Comparison of ENCODE assay signal across 28 mouse cellular contexts in the genomic region with DNA sequence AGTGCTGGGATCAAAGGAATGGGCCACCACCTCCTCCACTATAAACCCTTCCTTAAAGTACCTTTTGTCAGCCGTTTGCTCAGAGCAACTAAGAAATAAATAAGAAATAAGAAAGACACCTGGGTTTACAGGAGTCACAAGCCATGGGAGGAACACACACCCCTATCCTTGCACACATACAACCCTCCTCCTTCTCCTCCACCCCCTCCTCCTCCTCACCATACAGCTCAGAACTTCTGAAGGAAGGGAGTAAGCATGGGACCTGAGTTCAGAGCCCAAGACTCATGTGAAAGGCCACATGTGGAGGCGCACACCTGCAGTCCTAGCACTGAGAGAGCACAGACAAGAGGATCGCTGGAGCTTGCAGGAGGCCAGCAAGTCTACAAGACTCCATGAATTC. TPM values are rescaled to one million over a fixed set of nuclear protein-coding genes. Genes with fewer than 3 reads are reported as not detected.
A peak's percentile ranks its signal among the peaks of the same experiment; 100 is the strongest.
DNase-seq lines count a peak whose midpoint lies in the region; ATAC-seq and TF ChIP-seq lines count a peak whose summit lies in the region.
"Had no signal": no experiment of that assay in that cellular context is flagged by ENCODE, and none has a peak within 500 bp of the region (broad histone marks: within the 10 kb centered on the region; RNA-seq: fewer than 3 reads in every experiment).

No protein-coding gene starts in this region.

- WGBS in heart, embryonic 10.5 days, result 71% methylated on average over 3 of the region's 3 CpGs
- 67% methylated on average over 3 of the region's 3 CpGs for WGBS in stomach, embryonic 15.5 days
- WGBS in stomach, postnatal 0 days, result 79% methylated on average over 3 of the region's 3 CpGs
- WGBS in liver, embryonic 14.5 days (ENCODE audit: insufficient replicate concordance), result 26% methylated on average over 3 of the region's 3 CpGs
- 80% methylated on average over 3 of the region's 3 CpGs for WGBS in hindbrain, embryonic 10.5 days

- no peak for TF ChIP-seq CTCF in stomach, postnatal 0 days (IDR thresholded peaks at IDR 0.05; ENCODE audit: low read depth)
- TF ChIP-seq CTCF in liver, embryonic 14.5 days (IDR thresholded peaks at IDR 0.05; ENCODE audit: low read depth), result no peak

- H3K4me3 ChIP-seq in heart, embryonic 10.5 days, result no peak overlapping the region
- 0 out of 2 replicates have a peak overlapping the region, but pooled peaks have one; percentile 5 for H3K4me3 ChIP-seq in stomach, embryonic 15.5 days (replicated peaks)
- no peak overlapping the region for H3K4me3 ChIP-seq in stomach, postnatal 0 days (ENCODE audit: low read depth, low read length)
- H3K4me3 ChIP-seq in liver, embryonic 14.5 days (ENCODE audit: insufficient read depth in 1 of 2, low read depth in 2 of 2, low read length in 2 of 2), result peak overlapping the region; percentile 89
- no peak overlapping the region for H3K4me3 ChIP-seq in hindbrain, embryonic 10.5 days
- H3K4me3 ChIP-seq: embryonic facial prominence, embryonic 15.5 days; limb, embryonic 15.5 days; midbrain, embryonic 15.5 days had no signal

- TF ChIP-seq EP300 in stomach, postnatal 0 days (optimal IDR thresholded peaks at IDR 0.05), result no peak
- TF ChIP-seq EP300 in liver, embryonic 14.5 days (IDR thresholded peaks at IDR 0.05; ENCODE audit: low read depth), result no peak

- no peaks in the 10 kb centered on the region for H3K9me3 ChIP-seq in heart, embryonic 10.5 days
- no peaks in the 10 kb centered on the region for H3K9me3 ChIP-seq in stomach, embryonic 15.5 days
- no peaks in the 10 kb centered on the region for H3K9me3 ChIP-seq in stomach, postnatal 0 days (ENCODE audit: control insufficient read depth, low read length)
- H3K9me3 ChIP-seq in liver, embryonic 14.5 days (ENCODE audit: control insufficient read depth, low read length), result peaks cover 2% of the 10 kb centered on the region
- peaks cover 4% of the 10 kb centered on the region; the same call in 1 of the 2 replicates for H3K9me3 ChIP-seq in hindbrain, embryonic 10.5 days
- H3K9me3 ChIP-seq: limb, embryonic 15.5 days; midbrain, embryonic 15.5 days had no signal

- peak overlapping the region; percentile 42; the same call in 1 of the 2 replicates for H3K27ac ChIP-seq in heart, embryonic 10.5 days
- H3K27ac ChIP-seq in stomach, embryonic 15.5 days, result no peak overlapping the region
- H3K27ac ChIP-seq in stomach, postnatal 0 days (replicated peaks), result no peak overlapping the region
- peak overlapping the region; percentile 95 for H3K27ac ChIP-seq in liver, embryonic 14.5 days
- H3K27ac ChIP-seq in hindbrain, embryonic 10.5 days, result no peak overlapping the region
- H3K27ac ChIP-seq: embryonic facial prominence, embryonic 15.5 days; kidney, postnatal 0 days; limb, embryonic 15.5 days; midbrain, embryonic 15.5 days had no signal

- no peaks in the 10 kb centered on the region for H3K4me1 ChIP-seq in heart, embryonic 10.5 days
- H3K4me1 ChIP-seq in stomach, embryonic 15.5 days, result no peaks in the 10 kb centered on the region
- no peaks in the 10 kb centered on the region for H3K4me1 ChIP-seq in stomach, postnatal 0 days (replicated peaks; ENCODE audit: control insufficient read depth, insufficient read depth)
- H3K4me1 ChIP-seq in liver, embryonic 14.5 days (replicated peaks; ENCODE audit: control insufficient read depth in 2 of 2, insufficient read depth in 2 of 2, low read length in 1 of 2), result peaks cover 21 to 29% of the 10 kb centered on the region in 2 experiments
- no peaks in the 10 kb centered on the region for H3K4me1 ChIP-seq in hindbrain, embryonic 10.5 days (replicated peaks)
- H3K4me1 ChIP-seq: embryonic facial prominence, embryonic 15.5 days; limb, embryonic 15.5 days; midbrain, embryonic 15.5 days had no signal

- no peak overlapping the region for H3K9ac ChIP-seq in stomach, embryonic 15.5 days
- no peak overlapping the region for H3K9ac ChIP-seq in stomach, postnatal 0 days (ENCODE audit: low read length)
- peak overlapping the region; percentile 100 for H3K9ac ChIP-seq in liver, embryonic 14.5 days (replicated peaks)
- H3K9ac ChIP-seq: embryonic facial prominence, embryonic 15.5 days; limb, embryonic 15.5 days; midbrain, embryonic 15.5 days had no signal

- H3K4me2 ChIP-seq in stomach, embryonic 15.5 days, result no peak overlapping the region
- no peak overlapping the region for H3K4me2 ChIP-seq in stomach, postnatal 0 days (replicated peaks; ENCODE audit: low read depth)
- H3K4me2 ChIP-seq in liver, embryonic 14.5 days (ENCODE audit: low read depth), result peak overlapping the region; percentile 82
- H3K4me2 ChIP-seq: embryonic facial prominence, embryonic 15.5 days; limb, embryonic 15.5 days; midbrain, embryonic 15.5 days had no signal

- DNase-seq in heart, embryonic 10.5 days (ENCODE audit: low spot score), result no peak
- DNase-seq in heart, postnatal 4 days, result no peak
- no peak for DNase-seq in stomach, postnatal 0 days (ENCODE audit: low spot score)
- no peak for DNase-seq in liver, embryonic 14.5 days (ENCODE audit: low read depth in 3 of 3, low spot score in 3 of 3)
- no peak for DNase-seq in cerebellum, adult 9-11 months
- no peak for DNase-seq in hindbrain, embryonic 10.5 days (ENCODE audit: low spot score)
- DNase-seq in embryo, embryonic 10 days (ENCODE audit: low spot score), result no peak
- DNase-seq: adrenal gland, postnatal 14 days; cerebellum, adult 11-12 months; cerebellum, postnatal 25 days; gastrocnemius, postnatal 25 days; kidney, adult 18-20 months; thymus, adult 18-20 months; thymus, postnatal 4 days had no signal

- H3K36me3 ChIP-seq in heart, embryonic 10.5 days, result no peaks in the 10 kb centered on the region
- H3K36me3 ChIP-seq in stomach, embryonic 15.5 days, result no peaks in the 10 kb centered on the region
- no peaks in the 10 kb centered on the region for H3K36me3 ChIP-seq in stomach, postnatal 0 days (ENCODE audit: control insufficient read depth, insufficient read depth, low read length)
- H3K36me3 ChIP-seq in liver, embryonic 14.5 days (replicated peaks; ENCODE audit: control insufficient read depth, insufficient read depth, low read depth), result peaks cover 3% of the 10 kb centered on the region; the same call in 1 of the 2 replicates
- no peaks in the 10 kb centered on the region for H3K36me3 ChIP-seq in hindbrain, embryonic 10.5 days
- H3K36me3 ChIP-seq: embryonic facial prominence, embryonic 15.5 days; limb, embryonic 15.5 days; midbrain, embryonic 15.5 days had no signal

- ATAC-seq in stomach, embryonic 15.5 days (ENCODE audit: insufficient read depth, low FRiP score, low read depth), result no peak
- no peak for ATAC-seq in stomach, postnatal 0 days (ENCODE audit: low FRiP score, low TSS enrichment)
- peak; percentile 50 for ATAC-seq in liver, embryonic 14.5 days (ENCODE audit: insufficient read depth)
- ATAC-seq: CD4-positive, CD25-positive, alpha-beta regulatory T cell, adult 4 months; forebrain, embryonic 14.5 days; midbrain, embryonic 15.5 days had no signal

- peaks cover 30% of the 10 kb centered on the region for H3K27me3 ChIP-seq in heart, embryonic 10.5 days (ENCODE audit: insufficient read depth, poor library complexity, severe bottlenecking)
- H3K27me3 ChIP-seq in stomach, embryonic 15.5 days (replicated peaks), result no peaks in the 10 kb centered on the region
- H3K27me3 ChIP-seq in stomach, postnatal 0 days (ENCODE audit: control insufficient read depth, insufficient read depth, low read length), result no peaks in the 10 kb centered on the region
- H3K27me3 ChIP-seq in liver, embryonic 14.5 days (ENCODE audit: control insufficient read depth, insufficient read depth, low read length), result no peaks in the 10 kb centered on the region
- no peaks in the 10 kb centered on the region; the same call in 1 of the 2 replicates for H3K27me3 ChIP-seq in hindbrain, embryonic 10.5 days (ENCODE audit: insufficient read depth, poor library complexity, severe bottlenecking)
- H3K27me3 ChIP-seq: embryonic facial prominence, embryonic 15.5 days; midbrain, embryonic 15.5 days had no signal

RNA-seq across cellular contexts. Expression of a gene that starts 2.0 kb away (rescaled TPM):
- polyA plus RNA-seq in heart, embryonic 10.5 days (2016; fragmentation: Nextera tagmentation; extraction: Ambion mirVana), result 6.1 and 8.5 TPM in 2 replicates
- not detected for total RNA-seq in heart, postnatal 4 days (2021)
- 7.9 and 22.3 TPM in 2 replicates for polyA plus RNA-seq in stomach, embryonic 15.5 days (2015; fragmentation: Nextera tagmentation; extraction: Ambion mirVana)
- polyA plus RNA-seq in stomach, postnatal 0 days (2015; fragmentation: Nextera tagmentation; extraction: Ambion mirVana), result 0.24 and 0.29 TPM in 2 replicates
- polyA plus RNA-seq in liver, embryonic 14.5 days (2012; rRNA removed), result 148 and 152 TPM in 2 replicates
- 288 and 296 TPM in 2 replicates for polyA plus RNA-seq in liver, embryonic 14.5 days (2014; fragmentation: Nextera tagmentation; extraction: Ambion mirVana)
- polyA plus RNA-seq in hindbrain, embryonic 10.5 days (2016; fragmentation: Nextera tagmentation; extraction: Ambion mirVana), result 2.8 and 3.9 TPM in 2 replicates
- total RNA-seq: ES-E14; gastrocnemius, postnatal 25 days; layer of hippocampus, adult 18-20 months; layer of hippocampus, postnatal 25 days; left cerebral cortex, postnatal 14 days; neutrophil, adult 5-6 weeks had no signal
- polyA plus RNA-seq: CD4-positive, CD25-positive, alpha-beta regulatory T cell, adult 4 months; embryonic facial prominence, embryonic 15.5 days; midbrain, embryonic 15.5 days had no signal

RNA-seq across cellular contexts. Expression of a gene that starts 6.8 kb away (rescaled TPM):
- not detected in 2 replicates for polyA plus RNA-seq in heart, embryonic 10.5 days (2016; fragmentation: Nextera tagmentation; extraction: Ambion mirVana)
- total RNA-seq in heart, postnatal 4 days (2021), result not detected
- polyA plus RNA-seq in stomach, embryonic 15.5 days (2015; fragmentation: Nextera tagmentation; extraction: Ambion mirVana), result not detected in 2 replicates
- not detected in 2 replicates for polyA plus RNA-seq in stomach, postnatal 0 days (2015; fragmentation: Nextera tagmentation; extraction: Ambion mirVana)
- 0.04 TPM in 1 of 2 replicates, not detected in the other for polyA plus RNA-seq in liver, embryonic 14.5 days (2012; rRNA removed)
- not detected in 2 replicates for polyA plus RNA-seq in liver, embryonic 14.5 days (2014; fragmentation: Nextera tagmentation; extraction: Ambion mirVana)
- polyA plus RNA-seq in hindbrain, embryonic 10.5 days (2016; fragmentation: Nextera tagmentation; extraction: Ambion mirVana), result not detected in 2 replicates
- total RNA-seq: adrenal gland, postnatal 14 days; ES-E14; gastrocnemius, postnatal 25 days; hematopoietic stem cell, adult 5-6 weeks; layer of hippocampus, adult 18-20 months; layer of hippocampus, postnatal 25 days; left cerebral cortex, postnatal 14 days; neutrophil, adult 5-6 weeks had no signal
- polyA plus RNA-seq: CD4-positive, CD25-positive, alpha-beta regulatory T cell, adult 4 months; embryonic facial prominence, embryonic 15.5 days; forebrain, embryonic 14.5 days; kidney, postnatal 0 days; limb, embryonic 15.5 days; lung, postnatal 0 days; midbrain, embryonic 15.5 days had no signal

RNA-seq across cellular contexts. Expression of a gene that starts 18.8 kb away (rescaled TPM):
- 8.8 and 12.1 TPM in 2 replicates for polyA plus RNA-seq in heart, embryonic 10.5 days (2016; fragmentation: Nextera tagmentation; extraction: Ambion mirVana)
- 1 to 10 TPM; 6.2 to 7.1 TPM for total RNA-seq in heart, postnatal 4 days (2021)
- 20.9 and 21.0 TPM in 2 replicates for polyA plus RNA-seq in stomach, embryonic 15.5 days (2015; fragmentation: Nextera tagmentation; extraction: Ambion mirVana)
- 9.4 and 10.2 TPM in 2 replicates for polyA plus RNA-seq in stomach, postnatal 0 days (2015; fragmentation: Nextera tagmentation; extraction: Ambion mirVana)
- polyA plus RNA-seq in liver, embryonic 14.5 days (2012; rRNA removed), result 7.1 and 7.9 TPM in 2 replicates
- polyA plus RNA-seq in liver, embryonic 14.5 days (2014; fragmentation: Nextera tagmentation; extraction: Ambion mirVana), result 14.4 and 16.3 TPM in 2 replicates
- polyA plus RNA-seq in hindbrain, embryonic 10.5 days (2016; fragmentation: Nextera tagmentation; extraction: Ambion mirVana), result 12.0 and 12.6 TPM in 2 replicates

RNA-seq across cellular contexts. Expression of a gene that starts 33.4 kb away (rescaled TPM):
- polyA plus RNA-seq in heart, embryonic 10.5 days (2016; fragmentation: Nextera tagmentation; extraction: Ambion mirVana), result 2.8 and 6.9 TPM in 2 replicates
- total RNA-seq in heart, postnatal 4 days (2021), result under 1 TPM in 1 of 2 experiments, not detected in 1; 0.14 TPM
- polyA plus RNA-seq in stomach, embryonic 15.5 days (2015; fragmentation: Nextera tagmentation; extraction: Ambion mirVana), result 54.5 and 58.6 TPM in 2 replicates
- polyA plus RNA-seq in stomach, postnatal 0 days (2015; fragmentation: Nextera tagmentation; extraction: Ambion mirVana), result 43.8 and 51.6 TPM in 2 replicates
- polyA plus RNA-seq in liver, embryonic 14.5 days (2012; rRNA removed), result 0.35 and 0.39 TPM in 2 replicates
- polyA plus RNA-seq in liver, embryonic 14.5 days (2014; fragmentation: Nextera tagmentation; extraction: Ambion mirVana), result 0.29 TPM in 2 replicates
- 9.9 and 11.0 TPM in 2 replicates for polyA plus RNA-seq in hindbrain, embryonic 10.5 days (2016; fragmentation: Nextera tagmentation; extraction: Ambion mirVana)
- total RNA-seq: adrenal gland, postnatal 14 days; gastrocnemius, postnatal 25 days; hematopoietic stem cell, adult 5-6 weeks; layer of hippocampus, adult 18-20 months; layer of hippocampus, postnatal 25 days; left cerebral cortex, postnatal 14 days had no signal
- polyA plus RNA-seq: forebrain, embryonic 14.5 days; midbrain, embryonic 15.5 days had no signal

Comparison
In these comparisons a context has a peak if more than half of its experiments do, and no peak if none do; other contexts are left out.
1. H3K4me3 ChIP-seq: peak in stomach, embryonic 15.5 days (single experiment) and liver, embryonic 14.5 days (2 of 2); none in heart, embryonic 10.5 days (single experiment), stomach, postnatal 0 days (single experiment) and hindbrain, embryonic 10.5 days (single experiment).
2. H3K27ac ChIP-seq: peak in heart, embryonic 10.5 days (single experiment) and liver, embryonic 14.5 days (single experiment); none in stomach, embryonic 15.5 days (single experiment), stomach, postnatal 0 days (single experiment) and hindbrain, embryonic 10.5 days (single experiment).